Mouse (Mus musculus) mouse embryonic stem cell (cell line): ENCODE measurements around the gene Celf2.

Experiments
- in situ Hi-C, 2 experiments: fragments of 300-500 bp; cut with MboI; formaldehyde crosslinking; loops; 1 replicate in 1 of 2; 3 replicates in 1 of 2; pipeline ENCODE4 v1.14.3; 2019 to 2020; ENCODE audit warnings: low sequenced_read_pairs in 2 of 2, low pct_unique_long_range_greater_than_20kb in 1 of 2, mixed read lengths in 1 of 2; ENCODE audit not compliant: unreplicated experiment in 1 of 2

The Celf2 gene

DNA sequence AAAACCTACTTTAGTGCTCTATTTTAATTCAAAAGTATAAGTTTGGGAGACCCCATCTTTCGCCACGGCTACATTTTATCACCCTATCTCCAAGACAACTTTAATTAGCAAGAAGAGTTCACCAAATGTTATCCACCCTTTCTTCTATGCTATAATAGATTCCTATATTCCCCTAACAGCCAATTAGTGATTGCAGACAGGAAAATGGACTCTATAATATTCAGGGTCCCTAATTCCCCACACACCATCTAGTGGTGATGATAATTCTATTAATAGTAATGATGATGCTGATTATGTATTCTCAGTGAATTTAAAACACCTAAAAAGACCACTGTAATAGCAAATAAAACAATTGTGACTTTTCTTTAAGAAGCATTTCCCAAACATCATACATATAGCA lies 739.1 kb downstream of the Celf2 start:
- in situ Hi-C loops: no loop called here

DNA sequence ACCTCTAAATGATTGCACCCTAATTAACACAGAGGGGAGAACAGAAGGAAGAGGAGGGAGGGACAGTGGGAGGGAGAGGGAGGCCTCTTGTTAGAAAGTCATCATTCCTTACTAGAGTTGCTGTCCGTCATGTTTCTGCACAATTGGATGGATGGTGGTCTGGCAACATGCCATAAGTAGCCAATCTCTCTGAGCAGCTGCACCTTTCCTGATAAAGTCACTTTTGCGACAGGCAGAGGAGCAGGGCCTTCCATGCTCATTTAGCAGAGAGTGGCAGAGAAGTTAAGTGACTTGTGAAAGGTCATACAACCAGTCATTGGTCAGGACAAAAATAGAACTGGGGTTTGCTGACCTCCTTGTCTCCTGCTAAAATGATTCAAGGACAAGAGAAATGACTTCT lies 747.0 kb downstream of the Celf2 start:
- in situ Hi-C loops: no loop called here

- in situ Hi-C loops: no loop called here
These were observed 766.2 kb downstream of the Celf2 start for GRCm38 (mm10) chr2:6743173-6743572.

DNA sequence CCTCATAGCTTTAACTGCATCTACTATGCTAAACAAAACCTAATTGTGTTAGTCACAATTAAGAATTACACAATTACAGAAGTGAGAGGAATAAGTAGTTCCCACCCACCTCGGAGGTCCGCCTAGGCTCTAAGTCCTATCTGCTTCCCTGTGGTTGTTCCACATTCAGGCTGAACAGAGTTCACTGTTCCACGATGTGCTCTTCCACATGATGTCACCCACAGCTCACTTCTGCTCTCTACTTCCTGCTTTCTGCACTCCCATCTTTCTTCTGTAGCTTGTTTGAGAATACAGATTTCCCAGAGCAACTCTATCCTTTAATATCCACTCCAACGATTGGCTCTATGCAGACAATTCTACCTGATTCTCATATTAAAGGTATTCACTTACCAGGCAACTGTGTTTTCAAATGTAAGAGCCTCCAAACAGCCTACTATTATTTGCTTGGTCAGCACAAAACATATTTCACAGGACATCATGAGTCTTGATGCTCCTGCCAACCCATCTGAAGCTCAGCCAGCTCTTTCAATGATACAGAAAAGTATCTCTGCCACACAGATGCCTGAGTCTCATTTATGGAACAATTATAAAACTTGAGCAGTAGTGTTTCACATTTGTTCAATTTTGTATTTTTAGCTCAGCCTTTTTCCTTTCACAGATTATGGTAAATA lies 769.2 kb downstream of the Celf2 start:
- in situ Hi-C loops: no loop called here

GRCm38 (mm10) chr2:6732026-6732425 lies 777.3 kb downstream of the Celf2 start:
- in situ Hi-C loops: no loop called here

- in situ Hi-C loops: no loop called here
These were observed 778.5 kb downstream of the Celf2 start for GRCm38 (mm10) chr2:6730860-6731259.

DNA sequence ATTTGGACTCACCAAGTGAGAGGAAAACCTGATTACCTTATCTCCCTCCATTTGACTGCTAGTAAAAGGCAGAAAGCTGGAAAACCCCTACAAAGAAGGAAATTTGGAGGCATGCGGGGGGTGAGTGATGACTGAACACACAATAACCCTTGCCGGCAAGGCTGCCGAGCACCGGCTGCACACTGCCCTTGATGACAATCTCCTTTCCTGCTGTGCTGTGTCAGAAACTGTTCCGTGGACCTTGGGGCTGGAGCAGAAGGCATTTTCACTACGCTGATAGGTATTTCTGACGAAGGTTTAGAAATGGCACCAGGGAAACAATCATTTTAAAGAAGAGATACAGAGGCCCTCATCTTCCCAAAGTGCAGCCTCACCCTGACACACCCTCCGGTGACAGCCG lies 779.4 kb downstream of the Celf2 start:
- in situ Hi-C loops: no loop called here

- in situ Hi-C loops: no loop called here
These were observed 780.5 kb downstream of the Celf2 start for GRCm38 (mm10) chr2:6728840-6729252.

DNA sequence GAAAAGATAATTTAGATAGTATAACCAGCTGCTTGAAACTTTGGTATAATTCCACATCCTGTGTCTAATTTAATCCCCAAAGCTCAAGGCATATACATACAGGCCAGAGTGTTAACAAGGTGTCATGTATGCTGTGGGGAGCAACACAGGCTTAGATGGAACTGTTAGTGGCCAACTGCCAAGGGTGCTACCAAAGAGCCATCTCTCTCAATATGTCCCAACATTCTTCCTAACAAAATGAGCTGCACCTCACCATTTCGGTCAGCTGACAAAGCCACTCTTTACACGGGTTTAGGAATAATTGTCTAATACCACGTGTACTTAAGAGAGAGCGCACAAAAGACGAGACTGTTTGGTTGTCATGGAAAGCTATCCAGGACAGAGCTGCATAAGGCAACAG lies 782.0 kb downstream of the Celf2 start:
- in situ Hi-C loops: no loop called here

DNA sequence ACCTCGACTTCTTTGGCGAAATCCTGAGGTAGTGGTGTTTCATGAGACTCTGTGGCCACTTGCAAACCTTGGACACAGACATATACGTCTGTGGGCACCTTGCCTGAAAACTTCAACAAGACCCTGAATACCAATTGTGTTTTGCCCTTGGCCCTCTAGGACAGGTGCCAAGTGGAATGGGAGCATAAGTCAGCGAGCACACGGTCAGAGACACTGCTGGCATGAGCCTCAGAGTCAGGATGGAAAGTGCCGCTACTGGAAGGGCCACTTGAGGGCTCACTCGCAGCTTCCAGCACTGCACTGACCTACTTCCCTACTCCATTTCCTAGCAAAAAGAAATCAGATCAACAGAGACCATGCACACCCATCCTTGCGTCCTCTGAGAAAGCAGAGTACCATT lies 783.3 kb downstream of the Celf2 start:
- in situ Hi-C loops: no loop called here

- in situ Hi-C loops: no loop called here
These were observed 785.8 kb downstream of the Celf2 start for GRCm38 (mm10) chr2:6723602-6724001.

DNA sequence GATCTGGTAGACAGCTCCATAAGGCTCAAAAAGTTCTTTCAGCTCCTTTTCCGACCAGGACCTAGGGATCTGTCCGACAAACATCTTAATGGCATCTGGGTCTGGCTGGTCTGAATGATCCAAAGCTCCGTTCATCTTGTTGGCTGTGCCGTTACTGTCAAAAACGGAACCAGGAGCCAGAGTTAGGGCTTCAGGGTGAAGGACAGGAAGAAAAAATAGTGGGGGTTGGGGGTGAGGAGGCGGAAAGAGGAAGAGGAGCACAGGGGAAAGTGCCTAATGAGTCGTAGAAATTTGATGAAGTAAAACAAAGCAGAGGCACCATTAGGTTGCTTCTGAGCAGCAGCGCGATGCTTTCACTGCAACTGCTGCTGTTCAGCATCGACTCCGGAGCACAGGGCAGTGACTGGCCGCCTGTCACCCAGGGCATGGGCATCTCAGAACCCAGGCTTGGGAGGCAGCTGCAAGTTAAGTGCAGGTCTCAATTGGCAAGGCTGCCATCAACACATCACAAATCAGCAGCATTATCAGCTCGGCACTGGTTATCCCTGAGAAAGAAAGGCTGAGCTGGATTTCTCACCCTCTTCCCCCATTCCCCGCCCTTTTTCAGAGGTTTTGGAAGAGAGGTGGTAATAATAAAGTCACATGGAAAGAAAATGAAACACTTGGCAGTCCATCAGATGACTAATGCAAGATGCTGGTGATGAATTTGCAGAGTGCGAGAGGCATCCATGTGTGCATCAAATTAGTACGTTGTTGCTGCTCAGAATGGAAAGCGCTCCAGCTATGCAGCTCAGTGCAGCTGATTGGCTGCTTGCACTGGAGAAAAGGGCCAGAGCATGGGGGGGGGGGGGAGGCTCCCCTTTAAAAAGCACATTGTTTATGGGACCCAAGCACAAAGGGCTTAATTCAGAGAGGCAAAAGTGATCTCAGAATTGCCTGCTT lies 787.6 kb downstream of the Celf2 start:
- in situ Hi-C loops: no loop called here

- in situ Hi-C loops: no loop called here
These were observed 788.5 kb downstream of the Celf2 start for GRCm38 (mm10) chr2:6720753-6721459.

DNA sequence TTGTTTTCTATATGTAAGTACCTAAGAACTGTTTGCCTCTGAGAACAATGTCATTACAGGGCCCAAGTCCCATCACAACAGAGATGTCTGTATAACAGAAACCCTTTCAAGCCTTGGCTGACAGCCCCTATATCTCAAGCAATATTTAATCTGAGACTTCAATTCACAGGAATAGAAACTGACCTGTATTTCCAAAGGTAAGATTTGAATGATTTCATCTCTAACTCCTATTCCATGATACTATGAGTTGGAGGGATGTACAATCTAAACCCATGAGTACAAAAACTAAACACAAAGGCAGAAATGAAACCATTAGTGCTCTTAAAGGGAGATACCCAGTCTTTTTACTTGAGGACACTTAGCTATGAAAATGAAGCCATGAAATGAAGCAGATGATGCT lies 790.5 kb downstream of the Celf2 start:
- in situ Hi-C loops: no loop called here

DNA sequence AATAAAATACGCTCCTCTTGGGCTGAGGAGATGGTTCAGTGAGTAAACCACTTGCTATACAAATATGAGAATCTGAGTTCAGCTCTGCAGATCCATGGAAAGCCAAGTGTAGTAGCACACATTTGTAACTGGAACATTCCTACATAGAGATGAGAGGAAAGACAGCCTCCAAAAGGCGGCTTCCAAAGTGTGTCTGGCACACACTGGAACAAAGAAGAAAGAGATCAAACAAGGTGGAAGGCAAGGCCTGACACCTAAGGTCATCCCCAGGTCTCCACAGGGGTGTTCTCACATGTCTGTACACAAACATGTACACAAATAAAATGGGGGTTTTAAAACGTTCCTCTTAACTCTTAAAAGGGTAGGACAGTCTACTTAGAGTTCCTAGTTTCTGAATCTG lies 791.4 kb downstream of the Celf2 start:
- in situ Hi-C loops: no loop called here

- in situ Hi-C loops: no loop called here
These were observed 793.8 kb downstream of the Celf2 start for GRCm38 (mm10) chr2:6715562-6715961.

DNA sequence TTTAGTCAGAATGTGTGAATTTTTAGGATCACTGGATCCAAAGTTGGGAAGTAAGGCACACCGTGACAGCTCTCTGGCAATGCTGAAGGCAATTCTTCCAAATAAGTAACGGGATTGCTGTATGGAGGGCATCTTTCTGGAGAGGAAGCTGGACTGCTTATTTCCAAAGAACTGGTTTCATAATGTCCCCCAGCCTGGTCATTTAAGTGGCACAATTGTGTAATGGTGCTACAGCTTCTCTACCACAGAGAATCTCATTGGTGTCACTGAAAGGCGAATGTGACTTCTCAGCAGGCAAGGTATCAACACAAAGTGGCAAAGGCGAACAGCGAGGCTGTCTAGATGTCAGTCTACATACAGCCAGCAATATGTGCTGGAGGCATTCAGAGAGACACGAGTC lies 795.8 kb downstream of the Celf2 start:
- in situ Hi-C loops: no loop called here

DNA sequence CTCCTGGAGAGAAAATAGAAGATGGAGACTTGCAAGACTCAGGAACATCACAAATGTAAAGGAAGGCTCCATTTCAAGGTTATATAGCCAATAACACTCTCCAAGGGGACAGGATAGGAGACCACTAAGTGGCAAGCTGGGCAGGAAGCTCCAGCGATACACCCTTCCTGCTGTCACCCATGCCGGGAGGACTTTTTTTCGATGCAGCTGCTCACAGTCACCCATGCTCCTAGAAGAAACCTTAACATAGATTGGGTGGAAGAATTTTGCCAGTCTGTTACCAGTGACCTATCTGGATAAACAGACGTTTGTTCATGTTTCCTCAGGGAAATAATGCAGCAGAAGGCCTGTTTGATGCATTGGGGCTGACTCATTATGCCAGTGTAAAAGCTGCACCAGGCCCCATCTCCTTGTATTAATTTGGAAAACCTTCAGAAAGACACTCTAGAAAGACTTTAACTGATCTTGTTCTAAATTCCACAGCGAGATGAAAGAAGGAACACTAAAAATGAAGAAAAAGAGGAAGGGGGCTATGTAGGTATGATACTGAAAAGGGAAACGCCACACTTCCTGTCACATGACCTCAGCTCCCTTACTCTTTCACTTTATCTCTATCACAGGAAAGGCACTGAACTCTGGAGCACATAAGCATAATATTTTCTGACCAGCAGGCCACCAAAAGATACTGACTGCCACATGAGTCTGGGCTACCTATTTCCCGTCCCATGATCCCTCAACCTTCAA lies 798.5 kb downstream of the Celf2 start:
- in situ Hi-C loops: no loop called here
